Mouse (Mus musculus) kidney, embryonic 15.5 days (tissue): Measurements from ENCODE around the gene Ttc41. TPM values are rescaled to one million over a fixed set of nuclear protein-coding genes. Genes with fewer than 3 reads are reported as not detected.

ENCODE experiments used
- ATAC-seq: fragments of 200-750 bp; cut with Nextera tagmentation; replicated peaks from 2 replicates; pipeline ENCODE4 v1.8.0; 2017; ENCODE audit warnings: moderate TSS enrichment; ENCODE audit not compliant: low FRiP score
- H3K27ac ChIP-seq: fragments of 300-500 bp; sonication (generic); 2 replicates; pipeline ENCODE4 v1.5.1; 2015; ENCODE audit warnings: mild to moderate bottlenecking, inconsistent platforms
- H3K27me3 ChIP-seq: fragments of 300-500 bp; sonication (generic); 2 replicates; pipeline ENCODE4 v1.6.1; 2015; ENCODE audit warnings: inconsistent platforms
- H3K36me3 ChIP-seq: fragments of 300-500 bp; sonication (generic); 2 replicates; pipeline ENCODE4 v1.6.1; 2015; ENCODE audit warnings: inconsistent platforms
- H3K4me1 ChIP-seq: fragments of 300-500 bp; sonication (generic); 2 replicates; pipeline ENCODE4 v1.6.1; 2015; ENCODE audit warnings: inconsistent platforms
- H3K4me2 ChIP-seq: fragments of 300-500 bp; sonication (generic); 2 replicates; pipeline ENCODE4 v1.6.1; 2015; ENCODE audit warnings: moderate library complexity, mild to moderate bottlenecking, inconsistent platforms
- H3K4me3 ChIP-seq: fragments of 300-500 bp; sonication (generic); replicated peaks from 2 replicates; pipeline ENCODE4 v1.5.1; 2015; ENCODE audit warnings: mild to moderate bottlenecking, inconsistent platforms
- H3K9ac ChIP-seq: fragments of 300-500 bp; sonication (generic); 2 replicates; pipeline ENCODE4 v1.6.1; 2015; ENCODE audit warnings: mild to moderate bottlenecking, inconsistent platforms
- H3K9me3 ChIP-seq: fragments of 300-500 bp; sonication (generic); replicated peaks from 2 replicates; pipeline ENCODE4 v1.6.1; 2016; ENCODE audit warnings: inconsistent platforms
- WGBS: fragments of 180-500 bp; shearing (Covaris S2); methylation state at CpG from one replicate; pipeline ENCODE4 v1.1.7; 2015; ENCODE audit warnings: mixed read lengths; 5-methylcytosine and 5-hydroxymethylcytosine counted together
- microRNA-seq: library from miRNA; unstranded; fragments of <30 nt; microRNA quantifications from one replicate; pipeline ENCODE4, GENCODE M21; 2016
- polyA plus RNA-seq: library from polyadenylated mRNA; unstranded; fragments of >200 nt; fragmentation: Nextera tagmentation; extraction: Ambion mirVana; gene quantifications from 2 replicates; pipeline ENCODE4 v1.2.1, GENCODE M21; 2015

Gene Ttc41
- polyA plus RNA-seq, 1 experiment from 2014 or later: 1.6 TPM

GRCm38 (mm10) chr10:86814292-86815131 is 108.9 kb downstream of the Ttc41 start:
- Histone ChIP-seq H3K36me3 (peaks cover 3% of the 10 kb centered on the region; the same call in 1 of the 2 replicates), H3K4me1 (peaks cover 34% of the 10 kb centered on the region), H3K9me3 (no peaks in the 10 kb centered on the region), H3K27ac (peak overlapping the region; percentile 82), H3K9ac (no peak overlapping the region), H3K27me3 (no peaks in the 10 kb centered on the region), H3K4me2 (peak overlapping the region; percentile 13; the same call in 1 of the 2 replicates), H3K4me3 (no peak overlapping the region)
- ATAC-seq: peak; percentile 84
- 41% methylated on average over 19 of the region's 19 CpGs for WGBS

- Histone ChIP-seq H3K9me3 (no peaks in the 10 kb centered on the region), H3K9ac (no peak overlapping the region), H3K27me3 (no peaks in the 10 kb centered on the region), H3K4me2 (no peak overlapping the region), H3K4me3 (no peak overlapping the region), H3K36me3 (peaks cover 3% of the 10 kb centered on the region; the same call in 1 of the 2 replicates), H3K27ac (peak overlapping the region; percentile 82), H3K4me1 (peaks cover 38% of the 10 kb centered on the region)
- 70% methylated on average over 7 of the region's 7 CpGs for WGBS
- ATAC-seq: no peak; the same call in 1 of the 2 replicates
These were observed 109.5 kb downstream of the Ttc41 start for GRCm38 (mm10) chr10:86815133-86815532.

- peaks cover 31% of the 10 kb centered on the region for H3K4me1 ChIP-seq
- no peak overlapping the region for H3K4me2 ChIP-seq
These were observed 114.1 kb downstream of the Ttc41 start for GRCm38 (mm10) chr10:86819649-86820165.

GRCm38 (mm10) chr10:86821014-86821413 is 115.4 kb downstream of the Ttc41 start:
- no peak for ATAC-seq
- WGBS: 91% methylated on average over 7 of the region's 7 CpGs
- Histone ChIP-seq H3K4me2 (no peak overlapping the region), H3K9me3 (no peaks in the 10 kb centered on the region), H3K4me3 (no peak overlapping the region), H3K27me3 (no peaks in the 10 kb centered on the region), H3K4me1 (peaks cover 34% of the 10 kb centered on the region), H3K36me3 (peaks cover 4% of the 10 kb centered on the region; the same call in 1 of the 2 replicates), H3K9ac (no peak overlapping the region), H3K27ac (no peak overlapping the region)

More at GRCm38 (mm10) chr10:86819649-86820165, 114.1 kb downstream of the Ttc41 start:
- no peaks in the 10 kb centered on the region for H3K9me3 ChIP-seq
- no peak for ATAC-seq
- H3K4me3 ChIP-seq: no peak overlapping the region
- H3K36me3 ChIP-seq: peaks cover 4% of the 10 kb centered on the region; the same call in 1 of the 2 replicates
- H3K9ac ChIP-seq: no peak overlapping the region
- no peak overlapping the region for H3K27ac ChIP-seq
- no peaks in the 10 kb centered on the region for H3K27me3 ChIP-seq
- WGBS: 49% methylated on average over 8 of the region's 8 CpGs

- no peak overlapping the region for H3K9ac ChIP-seq
- peaks cover 7% of the 10 kb centered on the region; the same call in 1 of the 2 replicates for H3K36me3 ChIP-seq
- H3K27me3 ChIP-seq: no peaks in the 10 kb centered on the region
- no peak overlapping the region for H3K4me3 ChIP-seq
- WGBS: 88% methylated on average over 6 of the region's 6 CpGs
- H3K9me3 ChIP-seq: no peaks in the 10 kb centered on the region
- H3K27ac ChIP-seq: no peak overlapping the region
- H3K4me1 ChIP-seq: peaks cover 27% of the 10 kb centered on the region
- ATAC-seq: no peak
- no peak overlapping the region for H3K4me2 ChIP-seq
These were observed 118.5 kb downstream of the Ttc41 start for GRCm38 (mm10) chr10:86824093-86824492.

GRCm38 (mm10) chr10:86824871-86825270 is 119.3 kb downstream of the Ttc41 start:
- peaks cover 12% of the 10 kb centered on the region; the same call in 1 of the 2 replicates for H3K36me3 ChIP-seq
- H3K4me3 ChIP-seq: no peak overlapping the region
- H3K9ac ChIP-seq: no peak overlapping the region
- peak overlapping the region; percentile 45 for H3K27ac ChIP-seq
- no peaks in the 10 kb centered on the region for H3K27me3 ChIP-seq
- no peaks in the 10 kb centered on the region for H3K9me3 ChIP-seq
- peak; percentile 84 for ATAC-seq
- H3K4me2 ChIP-seq: peak overlapping the region; percentile 23; the same call in 1 of the 2 replicates
- WGBS: 34% methylated on average over 14 of the region's 14 CpGs
- H3K4me1 ChIP-seq: peaks cover 22% of the 10 kb centered on the region

GRCm38 (mm10) chr10:86825871-86826522 is 120.4 kb downstream of the Ttc41 start:
- Histone ChIP-seq H3K4me2 (no peak overlapping the region), H3K4me1 (peaks cover 21% of the 10 kb centered on the region), H3K4me3 (no peak overlapping the region), H3K9ac (no peak overlapping the region), H3K27ac (peak overlapping the region; percentile 45; the same call in 1 of the 2 replicates), H3K36me3 (peaks cover 12% of the 10 kb centered on the region; the same call in 1 of the 2 replicates), H3K9me3 (no peaks in the 10 kb centered on the region), H3K27me3 (no peaks in the 10 kb centered on the region)
- peak; percentile 46 for ATAC-seq
- WGBS: 81% methylated on average over 10 of the region's 10 CpGs

Small RNA genes within 50 kb of the gene (microRNA-seq; reads per million reads assigned to microRNA genes)
- 3.0 reads per million, percentile 14 among the genes with 10 or more reads in this experiment for gene Gm25745

Other genes starting within 250 kb of the Ttc41 start
- gene Syn3, start 206.9 kb upstream of the Ttc41 start, polyA plus RNA-seq: 7.2 and 8.1 TPM in 2 replicates
- 733 and 775 TPM in 2 replicates for gene Hsp90b1, start 302 bp upstream of the Ttc41 start, polyA plus RNA-seq
- not detected in 2 replicates for gene Gm49358, start 58.2 kb downstream of the Ttc41 start, polyA plus RNA-seq
- gene Nt5dc3, start 73.2 kb downstream of the Ttc41 start, polyA plus RNA-seq: 1.2 and 1.4 TPM in 2 replicates